Mouse (Mus musculus) lung, postnatal 25 days (tissue): ENCODE results near the gene Evx1.

Source experiments
- DNase-seq: peaks from one replicate; pipeline ENCODE4 v3.0.0; 2022; ENCODE audit warnings: low spot score

The Evx1 gene

DNA sequence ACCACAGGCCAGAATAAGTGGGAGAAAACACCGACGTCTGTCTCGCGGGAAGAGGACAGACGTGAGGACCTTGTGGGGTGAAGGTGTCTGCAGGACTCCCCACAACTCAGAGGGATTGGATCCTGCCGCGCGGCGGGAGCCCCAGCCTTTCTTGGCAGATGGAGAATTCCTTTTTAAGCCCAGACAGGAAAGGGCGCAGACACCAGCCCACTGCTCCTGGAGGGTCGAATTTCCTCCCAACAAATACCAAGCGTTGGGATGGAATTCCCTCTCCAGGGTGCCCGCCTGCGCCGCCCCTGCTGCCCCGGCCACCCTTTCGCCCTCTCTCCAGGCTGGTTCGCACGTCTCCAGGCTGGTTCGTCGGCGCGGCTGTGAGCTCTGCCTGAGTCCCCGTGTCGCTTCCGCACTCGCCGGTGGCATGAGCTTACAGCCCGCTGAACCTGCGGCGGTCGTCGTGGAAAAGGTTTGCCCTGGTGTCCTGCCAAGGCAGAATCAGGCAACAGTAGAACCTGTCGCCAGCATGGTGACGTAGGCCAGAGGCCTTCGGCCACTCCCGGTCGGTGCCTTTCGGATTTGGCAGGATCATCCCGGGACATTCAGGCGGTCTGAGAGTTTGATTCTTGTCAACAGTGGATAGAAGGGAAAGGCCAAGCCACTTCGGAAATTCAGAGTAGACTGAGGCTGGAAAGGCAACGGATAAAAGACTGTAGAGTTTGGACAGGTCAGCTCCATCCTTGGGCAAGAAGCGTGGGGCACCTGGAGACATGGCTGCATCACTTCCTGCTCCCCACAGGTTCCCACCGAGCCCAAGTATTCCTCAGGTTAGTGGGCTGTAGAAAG, 22.1 kb upstream of the Evx1 start:
- DNase-seq: no peak

DNA sequence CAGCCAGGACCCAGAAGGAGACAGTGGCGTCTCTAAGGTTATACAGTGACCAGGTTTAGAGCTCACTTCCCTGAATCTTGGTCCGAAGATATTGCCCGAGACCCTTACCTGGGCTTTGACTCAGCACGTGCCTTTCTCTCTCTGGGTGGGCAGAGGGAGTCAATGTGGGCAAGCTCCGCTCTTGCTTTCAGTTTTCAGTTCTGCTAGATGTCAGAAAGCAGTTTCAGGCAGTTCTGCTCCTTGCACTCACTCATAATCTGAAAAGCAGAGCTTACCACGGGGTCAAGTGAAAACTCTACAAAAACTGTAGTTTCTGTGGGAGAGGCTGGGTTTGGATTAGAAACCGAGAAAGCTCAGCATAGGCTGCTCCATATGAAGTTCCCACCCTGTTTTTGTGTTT, 21.0 kb upstream of the Evx1 start:
- no peak for DNase-seq

DNA sequence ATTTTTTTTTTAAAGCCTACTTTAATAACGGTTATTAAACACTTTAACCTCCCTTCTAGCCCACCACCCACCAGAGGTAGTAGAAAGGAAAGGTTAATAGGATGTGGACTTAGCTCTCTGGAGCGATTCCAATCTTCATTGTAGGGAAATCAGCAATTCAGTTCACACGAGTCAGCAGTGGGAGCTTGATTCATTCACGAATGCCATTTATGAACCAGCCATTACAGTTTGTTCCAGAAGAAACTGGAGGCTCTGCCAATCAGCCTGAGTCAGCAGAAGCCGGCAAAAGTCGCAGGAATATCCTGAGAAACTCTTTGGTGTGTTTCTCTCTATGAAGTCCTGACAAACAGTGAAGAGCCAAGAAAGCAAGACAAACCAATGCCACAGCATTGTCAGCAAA, 18.7 kb upstream of the Evx1 start:
- DNase-seq: no peak

DNA sequence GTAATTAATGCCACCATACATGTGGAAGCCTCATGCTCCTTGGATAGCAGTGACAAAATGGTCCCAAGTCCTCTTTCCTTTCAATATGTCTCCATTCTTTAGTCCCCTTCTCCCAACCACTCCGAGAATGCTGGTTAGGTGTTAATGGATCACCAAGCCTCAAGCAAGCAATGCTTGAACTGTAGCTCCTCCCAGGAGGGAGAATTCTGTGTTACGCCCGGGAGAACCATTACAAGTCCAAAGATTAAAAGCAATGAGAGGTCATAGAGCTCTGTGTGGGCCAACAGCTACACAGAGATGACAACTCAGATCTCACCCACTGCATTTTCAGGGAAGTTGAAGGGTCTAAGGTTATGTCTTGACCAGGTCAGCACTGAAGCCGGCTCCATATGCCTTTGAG, 14.8 kb upstream of the Evx1 start:
- no peak for DNase-seq

DNA sequence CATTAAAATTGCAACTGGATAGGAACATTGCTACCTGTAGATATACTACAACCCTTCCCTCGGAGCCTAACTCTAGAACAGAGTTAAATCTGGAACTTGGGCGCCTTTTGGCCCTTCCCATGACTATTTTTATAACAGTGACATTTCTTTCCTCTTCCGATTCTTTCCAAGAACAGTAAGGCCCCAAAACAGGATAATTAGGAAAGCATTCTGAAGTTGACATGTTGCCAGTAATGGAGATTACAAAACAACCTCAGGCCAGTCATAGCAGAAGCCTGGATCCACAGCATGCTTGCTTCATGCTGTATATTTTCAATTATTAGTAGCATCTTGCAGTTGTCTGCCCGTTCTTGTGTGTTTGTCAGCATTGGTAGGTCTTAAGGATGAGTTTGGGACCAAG, 12.5 kb upstream of the Evx1 start:
- DNase-seq: peak; percentile 10

DNA sequence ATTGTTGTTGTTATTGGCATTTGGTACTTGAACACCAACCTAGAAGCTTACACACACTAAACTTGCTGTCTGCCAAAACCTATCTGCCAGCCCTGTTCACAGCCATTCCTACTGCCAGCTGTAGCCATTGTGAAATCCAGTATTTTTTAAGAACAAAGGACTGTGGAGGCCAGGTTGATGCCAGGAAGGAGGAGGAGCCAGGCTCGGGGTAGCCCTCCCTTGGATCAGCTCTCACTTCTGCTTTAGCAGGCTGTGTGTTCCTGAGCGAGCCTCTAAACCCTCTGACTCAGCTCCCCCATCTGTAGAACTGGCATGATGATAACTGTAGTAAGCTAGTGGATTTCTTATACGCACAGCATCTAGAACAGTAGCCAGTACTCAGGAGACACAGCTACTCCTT, 9.9 kb upstream of the Evx1 start:
- DNase-seq: no peak

DNA sequence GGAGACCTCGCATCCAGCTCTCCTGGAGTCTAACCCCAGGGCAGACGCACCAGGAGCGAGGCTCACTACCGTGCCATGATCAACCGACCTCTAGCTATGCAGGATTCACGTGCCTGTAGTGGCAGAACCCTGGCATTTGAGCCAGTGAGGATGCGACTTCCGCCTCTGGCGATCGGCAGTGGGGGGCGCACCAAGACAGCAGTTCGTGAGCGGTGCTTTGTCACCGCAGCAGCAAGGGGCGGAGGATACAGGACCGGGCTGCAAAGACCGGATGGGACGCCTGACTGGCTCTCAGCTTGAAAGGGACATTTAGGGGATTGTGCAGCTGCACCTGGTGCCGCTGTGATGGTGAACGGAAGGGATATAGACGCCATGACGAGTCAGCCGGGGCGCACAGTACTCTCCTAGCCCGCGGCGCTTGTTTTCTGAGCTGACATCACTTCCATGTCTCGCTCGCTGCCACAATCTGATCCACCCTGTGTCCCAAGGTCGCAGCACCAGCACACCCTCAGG, 7.4 kb upstream of the Evx1 start:
- peak; percentile 63 for DNase-seq

DNA sequence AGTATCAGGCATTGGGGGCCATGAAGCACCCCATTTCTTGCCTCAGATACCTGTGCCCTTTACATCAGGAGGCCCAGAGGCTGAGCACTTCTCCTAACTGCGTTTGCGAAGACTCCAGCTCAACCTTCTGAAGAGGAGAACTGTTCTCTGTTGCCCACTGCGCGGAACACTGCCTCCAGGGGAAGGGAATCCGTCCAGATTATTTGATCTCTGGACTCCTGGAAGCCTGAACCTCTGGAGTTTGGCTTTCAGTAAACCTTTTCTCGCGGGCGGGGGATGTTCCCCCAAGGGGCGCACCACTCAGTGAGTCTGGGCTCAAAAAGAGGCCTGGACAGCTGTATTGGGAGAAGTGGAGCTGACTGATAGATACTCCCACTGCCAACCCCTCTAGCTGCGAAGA, 3.5 kb upstream of the Evx1 start:
- no peak for DNase-seq

DNA sequence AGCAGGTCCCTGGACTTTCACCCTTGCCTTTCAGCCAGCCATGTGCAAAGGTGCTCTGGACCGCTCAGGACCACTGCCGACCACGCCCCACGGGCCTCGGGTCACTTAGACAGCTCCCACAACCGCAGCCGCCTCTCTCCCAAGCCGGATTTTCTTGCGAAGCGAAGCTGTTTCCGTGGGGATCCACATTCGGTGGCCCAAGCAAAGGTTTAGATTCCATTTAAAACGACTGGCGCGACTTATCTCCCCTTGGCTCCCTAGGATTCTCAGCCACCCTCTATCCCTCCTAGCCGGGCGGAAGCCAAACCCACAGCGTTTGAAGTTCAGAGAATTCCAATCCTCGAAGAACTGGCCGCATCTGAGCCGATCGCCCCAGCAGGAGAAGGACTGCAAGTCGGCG, 2.9 kb upstream of the Evx1 start:
- DNase-seq: no peak

DNA sequence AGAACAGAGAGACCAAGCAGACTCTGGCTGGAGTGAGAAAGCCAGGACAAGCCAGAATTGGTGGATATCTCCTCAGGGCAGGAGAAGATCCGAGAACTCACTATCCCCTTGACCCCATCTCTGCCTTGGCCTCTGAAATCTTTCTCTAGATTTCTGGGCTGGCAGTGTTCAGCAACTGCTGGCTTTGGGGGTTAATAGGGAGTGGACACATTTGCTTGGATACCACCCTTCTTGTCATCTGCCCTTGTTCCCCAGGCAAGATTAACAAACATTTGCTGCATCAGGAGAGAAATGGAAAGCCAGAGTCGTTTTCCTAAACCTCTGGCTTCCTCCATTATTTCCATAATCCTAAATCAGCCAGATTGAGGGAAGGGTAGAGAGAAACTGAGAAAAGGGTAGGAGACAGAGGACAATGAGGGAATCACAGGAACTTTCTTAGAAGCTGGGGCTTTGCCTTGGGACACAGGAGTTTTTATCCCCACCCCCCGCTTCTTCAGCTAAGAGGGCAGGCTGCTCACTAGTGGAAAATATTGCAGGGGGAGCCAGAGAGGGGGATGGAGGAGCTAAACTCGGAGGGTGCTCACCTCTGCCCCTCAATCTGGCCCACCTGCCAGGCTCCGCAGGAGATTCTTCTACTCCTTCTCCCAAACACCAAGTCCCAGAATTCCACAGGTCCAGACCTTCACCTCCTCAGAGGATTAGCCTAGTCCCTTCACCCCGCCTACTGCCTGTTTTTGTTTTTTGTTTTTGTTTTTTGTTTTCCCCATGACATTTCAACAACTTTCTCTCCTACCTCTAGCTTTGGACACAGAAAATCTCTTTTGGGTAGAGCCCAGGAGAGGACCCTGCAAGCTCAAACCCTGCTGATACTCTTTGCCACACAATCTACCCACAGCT, 1.4 kb upstream of the Evx1 start:
- no peak for DNase-seq

DNA sequence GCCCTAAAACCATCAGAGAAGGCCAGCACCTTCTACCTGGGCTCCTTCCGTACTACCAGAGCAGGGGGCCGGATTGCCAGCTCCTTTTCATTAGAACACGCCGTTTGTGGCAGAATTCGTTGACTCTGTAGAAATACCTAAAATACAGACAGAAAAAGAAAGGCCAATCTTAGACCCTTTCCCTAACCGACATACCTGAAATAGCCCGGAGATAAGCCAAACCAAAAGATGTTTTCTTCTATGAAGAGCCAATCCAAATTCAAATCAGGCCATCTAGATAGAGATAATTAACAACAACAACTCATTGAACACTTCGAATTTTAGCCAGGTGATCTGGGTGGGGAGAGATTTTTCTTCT, 761 bp upstream of the Evx1 start:
- DNase-seq: no peak

DNA sequence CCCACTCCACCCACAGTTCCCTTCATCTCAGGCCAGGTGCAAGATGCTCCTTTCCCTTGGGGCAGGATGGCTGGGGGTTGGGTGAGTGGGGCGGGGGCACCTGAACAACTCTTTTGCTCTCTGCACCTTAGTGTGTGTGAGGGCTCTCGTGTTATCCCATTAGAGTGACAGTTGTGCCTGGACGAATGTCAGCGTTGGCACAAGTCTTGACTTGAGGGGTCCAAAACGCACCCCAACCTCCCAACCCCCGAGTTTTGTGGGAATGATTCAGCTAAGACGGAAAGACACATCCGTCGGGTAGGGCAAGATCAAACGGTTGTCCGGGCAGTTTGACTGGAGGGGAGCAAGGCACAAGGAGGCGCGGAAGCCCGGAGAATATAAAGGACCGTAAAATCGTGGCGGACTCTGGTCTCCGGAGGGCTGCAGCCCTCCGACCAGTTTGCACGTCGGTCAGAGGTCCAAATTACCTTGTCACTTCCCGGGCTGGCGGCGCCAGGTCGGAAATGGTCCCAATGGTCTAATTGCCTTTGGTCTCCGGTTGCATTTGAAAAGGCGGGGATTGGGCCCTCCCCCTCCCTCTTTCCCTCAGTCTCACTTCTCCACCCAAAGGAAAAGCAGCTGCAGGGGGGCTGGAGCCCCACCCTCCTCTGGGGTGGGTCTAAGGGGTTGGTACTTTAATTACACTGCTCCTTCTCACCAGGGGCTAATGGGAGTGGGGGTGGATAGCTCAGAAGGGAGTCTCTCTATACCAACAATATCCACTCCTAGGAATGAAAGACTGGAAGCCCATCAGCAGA, 1.2 kb downstream of the Evx1 start:
- DNase-seq: no peak

DNA sequence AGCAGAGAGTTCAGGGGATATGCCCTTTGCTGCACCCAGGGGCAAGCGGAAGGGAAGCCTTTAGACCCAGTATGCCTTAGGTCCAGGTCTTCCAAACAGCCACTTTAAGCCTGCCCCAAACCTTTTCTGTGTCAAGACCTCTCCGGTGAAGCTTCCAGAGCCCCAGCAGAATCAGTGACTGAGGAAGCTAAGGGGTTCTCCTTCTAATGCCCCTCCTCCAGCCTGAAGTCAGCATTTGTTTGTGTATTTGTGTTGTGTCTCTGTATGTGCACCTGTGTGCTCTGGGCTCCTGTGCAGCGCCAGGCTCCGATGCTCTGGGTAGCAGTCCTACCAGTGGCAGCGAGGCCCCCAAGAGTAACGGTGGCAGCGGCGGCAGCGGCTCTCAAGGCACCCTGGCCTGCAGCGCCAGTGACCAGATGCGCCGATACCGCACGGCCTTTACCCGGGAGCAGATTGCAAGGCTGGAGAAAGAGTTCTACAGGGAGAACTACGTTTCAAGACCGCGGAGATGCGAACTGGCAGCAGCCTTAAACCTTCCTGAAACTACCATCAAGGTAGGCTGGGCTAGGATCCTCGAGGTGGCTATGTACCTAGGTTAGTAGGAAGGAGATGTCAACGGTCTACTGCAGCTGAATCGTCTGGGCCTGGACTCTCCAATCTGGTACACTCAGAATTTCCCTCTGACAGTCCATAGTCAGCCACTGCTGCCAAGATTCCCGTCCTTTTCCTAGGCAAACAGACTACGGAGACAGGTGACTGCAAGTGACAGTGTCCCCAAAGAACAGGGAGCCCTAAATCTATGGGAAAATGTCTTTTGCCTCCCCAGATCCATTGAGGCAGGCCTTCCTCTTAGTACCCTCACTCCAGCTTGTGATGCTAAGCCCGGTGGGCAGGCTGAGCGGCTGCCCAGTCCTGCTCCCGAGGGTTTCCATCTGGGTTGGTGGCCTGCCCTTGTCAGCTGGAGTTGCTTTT, 2.4 kb downstream of the Evx1 start:
- DNase-seq: no peak

DNA sequence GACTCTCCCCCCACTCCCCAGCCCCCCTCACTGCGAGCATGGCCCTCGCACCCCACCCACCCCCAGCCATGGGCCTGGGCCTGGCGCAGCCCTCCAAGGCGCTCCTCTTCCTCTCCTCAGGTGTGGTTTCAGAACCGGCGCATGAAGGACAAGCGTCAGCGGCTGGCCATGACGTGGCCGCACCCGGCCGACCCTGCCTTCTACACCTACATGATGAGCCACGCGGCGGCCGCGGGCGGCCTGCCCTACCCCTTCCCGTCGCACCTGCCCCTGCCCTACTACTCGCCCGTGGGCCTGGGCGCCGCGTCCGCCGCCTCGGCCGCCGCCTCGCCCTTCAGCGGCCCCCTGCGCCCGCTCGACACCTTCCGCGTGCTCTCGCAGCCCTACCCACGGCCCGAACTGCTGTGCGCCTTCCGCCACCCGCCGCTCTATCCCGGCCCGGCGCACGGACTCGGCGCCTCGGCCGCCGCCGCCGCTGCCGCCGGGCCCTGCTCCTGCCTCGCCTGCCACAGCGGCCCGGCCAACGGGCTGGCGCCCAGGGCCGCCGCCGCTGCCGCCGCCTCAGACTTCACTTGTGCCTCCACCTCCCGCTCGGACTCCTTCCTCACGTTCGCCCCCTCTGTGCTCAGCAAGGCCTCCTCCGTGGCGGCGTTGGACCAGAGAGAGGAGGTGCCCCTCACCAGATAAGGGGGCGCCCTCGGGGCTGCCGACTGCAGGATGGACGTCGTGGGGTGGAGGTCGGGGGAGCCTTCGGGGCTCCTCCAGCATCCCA, 3.3 kb downstream of the Evx1 start:
- DNase-seq: no peak

DNA sequence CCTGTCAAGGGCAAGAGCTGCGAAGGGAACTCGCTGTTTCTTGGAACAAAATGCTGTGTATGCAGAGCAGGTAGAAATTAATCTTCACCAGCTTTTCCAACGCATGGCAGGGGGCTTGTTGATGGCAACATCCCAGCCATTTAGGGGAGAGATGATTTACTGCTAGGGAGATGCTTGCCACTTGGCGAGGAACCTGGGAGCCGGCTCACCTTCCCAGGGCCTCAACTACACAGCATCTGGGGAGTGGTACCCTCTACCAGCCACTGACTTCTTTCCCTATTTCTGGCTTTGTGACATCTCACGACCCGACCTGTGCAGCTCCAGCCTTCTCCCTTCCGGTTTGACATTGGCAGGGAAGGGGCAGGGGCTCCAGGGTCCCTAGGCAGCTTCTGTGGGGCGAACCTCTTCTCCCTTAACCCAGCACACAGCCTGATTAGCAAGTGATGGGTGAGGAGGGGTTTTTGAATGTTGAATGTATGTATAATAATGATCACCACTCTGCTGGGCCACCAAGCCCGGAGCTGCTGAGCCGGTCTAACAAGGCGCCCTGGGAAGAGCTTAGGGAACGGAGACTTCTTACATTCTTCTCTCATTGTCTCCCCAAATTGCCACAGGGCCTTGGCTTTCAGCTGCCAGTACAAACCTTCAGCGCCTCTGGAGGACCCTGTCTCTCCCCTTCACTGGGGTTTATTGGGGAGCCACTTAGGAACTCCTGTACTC, 4.3 kb downstream of the Evx1 start:
- DNase-seq: no peak

DNA sequence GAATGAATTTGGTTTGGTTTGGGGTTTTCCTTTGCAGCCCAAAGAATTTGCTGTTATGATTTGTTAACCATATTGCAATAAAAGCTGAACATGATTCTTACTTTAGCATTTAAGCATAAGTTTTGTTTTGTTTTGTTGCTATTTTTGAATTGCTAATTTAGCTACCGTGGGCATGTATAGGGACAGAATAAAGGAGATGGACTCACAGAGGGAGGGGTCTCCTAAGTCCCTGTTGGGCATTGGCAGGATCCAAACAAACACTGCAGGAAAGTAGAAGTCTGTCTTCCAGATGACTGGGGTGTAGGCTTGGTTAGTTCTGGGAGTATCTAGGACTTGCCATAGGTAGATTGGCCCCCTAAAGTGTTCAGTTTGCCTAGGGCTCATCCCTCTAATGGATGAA, 5.0 kb downstream of the Evx1 start:
- no peak for DNase-seq

DNA sequence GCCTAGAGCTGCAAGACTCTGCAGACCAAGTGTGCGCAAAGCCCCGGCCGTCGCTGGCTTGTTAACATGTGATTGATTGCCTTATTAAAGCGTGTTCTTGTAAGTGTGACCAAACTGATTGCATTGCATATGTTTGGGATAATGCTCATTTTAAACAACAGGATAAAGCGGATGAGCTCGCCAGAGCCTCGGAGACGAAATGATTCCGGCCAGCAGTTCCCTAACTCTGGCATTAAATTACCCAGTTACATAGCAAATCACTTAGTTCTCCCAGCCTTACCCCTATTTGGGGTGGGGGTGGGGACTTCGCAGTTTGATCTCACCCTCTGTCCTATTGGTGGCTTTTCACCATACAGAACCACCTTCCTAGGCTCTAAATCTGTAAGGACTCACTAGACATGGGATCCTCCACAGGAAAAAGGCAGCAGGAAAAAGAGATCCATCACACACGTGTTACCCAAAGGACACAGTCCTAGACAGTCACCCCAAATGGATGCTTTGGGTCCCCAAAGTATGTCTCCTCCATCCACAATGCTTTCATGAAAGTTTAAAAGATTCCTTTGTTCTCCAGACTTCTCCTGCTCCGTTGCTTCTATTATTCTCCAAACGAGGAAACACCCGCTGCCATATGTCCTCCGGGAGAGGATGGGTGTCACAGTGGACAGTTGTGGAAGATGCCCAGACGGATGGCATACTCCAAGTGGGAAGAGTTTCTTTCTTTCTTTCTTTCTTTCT, 6.8 kb downstream of the Evx1 start:
- DNase-seq: no peak

DNA sequence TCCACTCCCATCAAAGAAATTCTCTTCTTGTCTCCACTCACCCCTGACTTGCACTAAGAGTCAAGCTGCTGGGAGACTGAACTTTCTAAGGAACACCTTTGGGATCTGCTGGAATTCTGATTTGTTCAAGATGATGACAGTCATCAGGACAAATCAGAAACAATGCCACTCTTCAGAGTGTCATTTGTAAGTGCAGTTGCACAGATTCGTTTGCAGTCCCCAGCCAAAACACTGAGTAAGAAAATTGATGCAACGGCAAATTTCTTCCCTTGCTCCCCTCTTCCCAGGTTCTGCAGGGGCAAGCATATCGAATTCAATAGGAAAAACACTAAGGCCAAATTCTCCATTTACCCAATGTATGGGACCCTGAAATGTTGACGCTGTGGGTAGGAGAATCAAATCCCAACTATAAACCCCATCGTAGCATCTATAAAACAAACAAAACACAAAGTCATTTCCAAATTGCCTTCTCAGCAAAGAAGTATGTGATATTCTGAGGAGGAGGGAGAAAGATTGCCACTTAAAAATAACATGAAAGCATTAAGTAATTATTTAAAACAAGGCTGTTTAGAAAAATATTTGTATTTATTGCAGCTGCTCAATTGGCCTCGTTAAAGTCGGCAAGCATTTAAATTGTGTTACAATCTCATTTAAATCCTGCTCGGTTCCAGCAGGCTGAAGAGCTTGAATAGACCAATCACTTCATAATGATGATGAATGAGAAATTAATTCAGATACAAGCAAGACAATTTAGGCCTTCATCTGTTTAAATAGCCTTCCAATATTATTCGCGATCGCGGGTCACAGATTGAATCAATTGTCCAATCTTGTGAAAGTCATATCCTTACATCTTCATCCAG, 7.9 kb downstream of the Evx1 start:
- DNase-seq: no peak
